Mouse (Mus musculus) olfactory bulb, adult 2 months (tissue): ENCODE data around the gene Gm10135.

Source experiments
- CTCF ChIP-seq: fragments of 200-500 bp; IDR thresholded peaks from 2 replicates; pipeline ENCODE4 v1.5.1; 2012; ENCODE audit warnings: low read depth, mild to moderate bottlenecking, low read length, moderate library complexity; ENCODE audit not compliant: insufficient read depth
- POLR2A ChIP-seq: fragments of 200-500 bp; IDR thresholded peaks from 2 replicates; pipeline ENCODE4 v1.6.1; 2012; ENCODE audit warnings: mild to moderate bottlenecking, low read depth, low read length, moderate library complexity; ENCODE audit not compliant: insufficient read depth

DNA sequence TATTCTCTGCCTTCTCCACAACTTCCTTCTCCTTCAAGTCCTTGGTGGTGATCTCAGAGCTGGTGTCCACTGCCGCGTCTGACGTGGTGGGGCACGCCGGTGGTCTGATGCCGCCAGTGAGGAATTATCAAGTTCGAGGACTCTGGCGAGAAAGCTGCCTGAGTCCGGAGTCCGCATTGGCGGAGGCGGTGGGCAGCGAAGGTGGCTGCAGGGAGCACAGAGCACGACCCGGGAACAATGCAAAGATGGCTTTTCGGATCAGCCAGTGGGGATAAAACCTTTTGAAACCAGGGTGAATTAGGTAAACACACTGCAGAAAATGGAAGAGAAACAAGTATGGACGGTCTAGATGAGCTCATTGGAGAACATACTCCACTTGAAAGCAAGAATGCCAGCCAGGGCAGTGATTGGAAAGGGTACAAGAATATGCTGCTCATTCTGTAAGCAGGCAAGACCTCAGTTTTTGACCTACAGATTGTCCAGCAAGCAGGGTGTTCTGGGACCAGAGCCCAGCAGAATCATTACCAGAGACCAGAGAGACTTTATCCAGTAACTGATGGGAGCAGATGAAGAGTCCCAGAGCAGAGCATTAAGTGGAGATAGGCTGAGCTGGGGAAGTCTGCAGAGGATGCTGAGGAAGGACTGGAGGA lies 41.4 kb downstream of the Gm10135 start:
- TF ChIP-seq CTCF (no peak), POLR2A (no peak)
